Mouse (Mus musculus): ENCODE results near the gene Gnmt. TPM values are rescaled to one million over a fixed set of nuclear protein-coding genes. Genes with fewer than 3 reads are reported as not detected.

The Gnmt gene
- polyA plus RNA-seq, 1 experiment from 2014 or later = 0.18 TPM

GRCm38 (mm10) chr17:46758753-46759152, 29.8 kb upstream of the Gnmt start:
- Histone ChIP-seq H3K27ac (no peak overlapping the region), H3K9me3 (peaks cover 3% of the 10 kb centered on the region; the same call in 1 of the 2 replicates), H3K4me1 (replicated peaks) (peaks cover 5% of the 10 kb centered on the region; the same call in 1 of the 2 replicates), H3K4me3 (no peak overlapping the region), H3K36me3 (no peaks in the 10 kb centered on the region), H3K27me3 (ENCODE audit: insufficient read depth, poor library complexity, severe bottlenecking) (no peaks in the 10 kb centered on the region)
- 82% methylated on average over 12 of the region's 12 CpGs for WGBS
- no peak for DNase-seq (ENCODE audit: low spot score)

DNA sequence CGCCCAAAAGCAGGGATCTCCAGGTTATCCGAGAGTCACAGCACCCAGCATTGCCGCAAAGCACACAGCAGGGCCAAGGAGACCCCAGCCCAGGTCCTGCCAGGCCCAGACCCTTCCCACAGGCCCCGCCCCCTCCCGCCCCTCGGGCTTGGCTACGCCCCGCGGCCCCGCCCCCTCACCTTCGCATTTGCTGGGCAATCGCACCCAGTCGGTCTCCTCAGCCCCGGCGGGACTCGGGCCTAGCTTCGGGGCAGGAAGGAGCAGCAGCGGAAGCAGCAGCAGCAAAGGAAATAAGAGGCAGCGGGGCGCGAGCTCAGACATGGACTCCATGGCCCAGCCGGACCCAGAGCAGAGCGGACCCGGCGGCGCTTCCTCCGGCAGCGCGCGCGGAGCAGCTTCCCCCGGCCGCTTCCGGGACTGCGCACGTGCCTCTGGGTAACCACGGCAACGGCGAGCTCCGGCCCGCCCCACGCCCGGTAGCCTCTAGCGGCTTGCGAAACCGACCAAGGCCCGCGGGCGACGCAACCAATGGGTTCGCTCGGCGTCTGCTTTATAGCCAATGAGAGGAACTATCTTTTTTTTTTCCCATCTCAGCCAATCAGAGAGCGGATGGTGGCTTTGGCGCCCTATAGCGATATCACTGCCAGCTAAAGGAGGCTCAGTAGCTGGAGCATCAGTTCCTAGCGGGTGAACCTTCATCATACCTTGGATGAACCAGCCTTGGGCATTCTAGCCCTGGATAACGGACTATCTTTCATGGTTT, 23.0 kb upstream of the Gnmt start, which contains the start of gene Cnpy3:
Cnpy3 (minus strand) TSS at position 421 of the 763 bp plus-strand sequence.
- Histone ChIP-seq H3K4me1 (replicated peaks) (peaks cover 23% of the 10 kb centered on the region), H3K9me3 (peaks cover 3% of the 10 kb centered on the region; the same call in 1 of the 2 replicates), H3K27me3 (ENCODE audit: insufficient read depth, poor library complexity, severe bottlenecking) (no peaks in the 10 kb centered on the region), H3K4me3 (peak within 1 kb of the TSS; percentile 76), H3K36me3 (peaks cover 17% of the 10 kb centered on the region), H3K27ac (peak within 1 kb of the TSS; percentile 89)
- under 1% methylated on average over 58 of the region's 58 CpGs for WGBS
- peak; percentile 99 for DNase-seq (ENCODE audit: low spot score)

DNA sequence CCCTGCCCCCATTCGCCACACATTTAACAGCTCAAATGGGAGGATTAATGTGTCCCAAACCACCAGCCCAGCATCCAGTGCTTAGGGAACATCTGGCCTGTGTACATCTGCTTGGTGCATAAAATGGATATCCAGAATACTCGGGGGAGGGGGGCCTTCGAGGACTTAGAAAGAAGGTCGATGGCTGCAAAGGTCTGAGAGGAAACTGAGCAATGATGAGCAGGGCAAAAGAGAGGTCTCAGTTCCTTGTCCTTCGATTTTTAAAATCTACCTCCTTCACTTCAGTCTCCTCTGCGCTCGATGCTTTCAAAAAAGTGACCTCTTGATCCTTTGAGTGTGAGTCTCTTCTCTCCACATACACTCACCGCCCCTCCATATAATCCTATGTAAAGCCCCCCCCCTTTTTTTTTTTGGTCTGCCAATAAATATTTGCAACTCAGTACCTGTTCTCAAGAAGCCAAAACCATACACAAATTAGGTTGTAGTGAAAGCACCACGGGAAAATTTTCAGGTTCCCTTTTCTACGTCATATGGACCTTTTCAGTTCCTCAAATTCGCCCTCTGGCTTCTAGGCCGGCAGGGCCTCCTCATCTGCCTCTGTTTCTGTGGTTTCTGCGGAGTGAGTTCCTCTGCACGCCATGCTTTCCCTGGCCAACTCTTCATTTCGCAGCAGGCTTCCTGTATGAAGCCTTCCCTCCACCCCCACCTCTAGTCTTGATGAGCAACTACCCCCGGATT, 22.3 kb upstream of the Gnmt start:
- Histone ChIP-seq H3K4me3 (peak overlapping the region; percentile 76), H3K4me1 (replicated peaks) (peaks cover 21% of the 10 kb centered on the region), H3K27ac (peak overlapping the region; percentile 89), H3K36me3 (peaks cover 25% of the 10 kb centered on the region), H3K9me3 (peaks cover 3% of the 10 kb centered on the region; the same call in 1 of the 2 replicates), H3K27me3 (ENCODE audit: insufficient read depth, poor library complexity, severe bottlenecking) (no peaks in the 10 kb centered on the region)
- DNase-seq (ENCODE audit: low spot score) = no peak
- WGBS = 34% methylated on average over 16 of the region's 16 CpGs

- no peak for DNase-seq (ENCODE audit: low spot score)
- Histone ChIP-seq H3K36me3 (peaks cover 31% of the 10 kb centered on the region), H3K4me1 (replicated peaks) (peaks cover 18% of the 10 kb centered on the region), H3K4me3 (peak overlapping the region; percentile 76), H3K27me3 (ENCODE audit: insufficient read depth, poor library complexity, severe bottlenecking) (no peaks in the 10 kb centered on the region), H3K27ac (peak overlapping the region; percentile 89; the same call in 1 of the 2 replicates), H3K9me3 (peaks cover 3% of the 10 kb centered on the region; the same call in 1 of the 2 replicates)
- WGBS = 93% methylated on average over 4 of the region's 4 CpGs
These were observed 21.6 kb upstream of the Gnmt start for GRCm38 (mm10) chr17:46750580-46750979.

- H3K27ac ChIP-seq = no peak overlapping the region
- H3K27me3 ChIP-seq (ENCODE audit: insufficient read depth, poor library complexity, severe bottlenecking) = no peaks in the 10 kb centered on the region
- DNase-seq (ENCODE audit: low spot score) = no peak
- 90% methylated on average over 5 of the region's 5 CpGs for WGBS
- peaks cover 43% of the 10 kb centered on the region for H3K36me3 ChIP-seq
- H3K4me1 ChIP-seq (replicated peaks) = peaks cover 18% of the 10 kb centered on the region
- H3K4me3 ChIP-seq = no peak overlapping the region
- no peaks in the 10 kb centered on the region for H3K9me3 ChIP-seq
These were observed 20.3 kb upstream of the Gnmt start for GRCm38 (mm10) chr17:46749282-46749681.

DNA sequence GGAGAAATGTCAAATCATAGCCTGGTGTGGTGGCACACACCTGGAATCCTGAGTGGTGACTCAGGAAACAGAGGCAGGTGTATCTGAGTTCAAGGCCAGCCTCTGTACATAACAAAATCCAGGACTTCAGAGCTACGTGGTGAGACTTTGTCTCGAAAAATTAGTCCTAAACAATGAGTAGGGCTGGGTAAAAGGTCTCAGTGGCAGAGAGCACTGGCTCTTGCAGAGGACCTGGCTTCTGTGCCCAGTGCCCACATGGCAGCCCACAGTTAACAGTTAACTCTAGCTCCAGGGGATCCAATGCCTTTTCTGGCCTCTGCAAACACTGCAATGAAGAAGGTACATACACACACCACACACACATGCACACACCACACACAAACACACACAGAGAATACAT, 18.8 kb upstream of the Gnmt start:
- Histone ChIP-seq H3K27ac (no peak overlapping the region), H3K36me3 (peaks cover 58% of the 10 kb centered on the region), H3K9me3 (no peaks in the 10 kb centered on the region), H3K27me3 (ENCODE audit: insufficient read depth, poor library complexity, severe bottlenecking) (no peaks in the 10 kb centered on the region), H3K4me1 (replicated peaks) (peaks cover 18% of the 10 kb centered on the region), H3K4me3 (no peak overlapping the region)
- 94% methylated on average over 2 of the region's 2 CpGs for WGBS
- DNase-seq (ENCODE audit: low spot score) = no peak

DNA sequence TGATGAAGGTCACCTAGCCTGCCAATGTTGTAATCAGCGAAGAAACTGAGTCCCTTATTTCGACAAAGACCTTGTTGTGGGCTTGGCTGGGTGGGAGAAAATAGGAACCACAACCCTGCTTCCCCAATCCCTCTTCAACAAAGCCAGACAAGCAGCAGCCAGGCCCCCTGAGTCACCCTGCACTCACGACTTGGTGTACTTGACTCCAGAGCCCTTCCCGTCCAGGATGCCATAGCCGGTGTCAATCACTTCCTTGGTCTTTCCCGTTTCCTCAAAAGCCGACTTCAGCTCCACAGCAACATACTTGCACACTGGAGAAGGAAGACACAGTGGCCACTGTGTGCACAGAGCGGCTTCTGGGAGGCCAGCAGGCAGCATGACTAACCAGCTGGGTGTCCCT, 18.3 kb upstream of the Gnmt start:
- H3K4me3 ChIP-seq = no peak overlapping the region
- no peak for DNase-seq (ENCODE audit: low spot score)
- H3K4me1 ChIP-seq (replicated peaks) = peaks cover 13% of the 10 kb centered on the region
- peaks cover 64% of the 10 kb centered on the region for H3K36me3 ChIP-seq
- 83% methylated on average over 8 of the region's 8 CpGs for WGBS
- no peak overlapping the region for H3K27ac ChIP-seq
- no peaks in the 10 kb centered on the region for H3K27me3 ChIP-seq (ENCODE audit: insufficient read depth, poor library complexity, severe bottlenecking)
- H3K9me3 ChIP-seq = no peaks in the 10 kb centered on the region

DNA sequence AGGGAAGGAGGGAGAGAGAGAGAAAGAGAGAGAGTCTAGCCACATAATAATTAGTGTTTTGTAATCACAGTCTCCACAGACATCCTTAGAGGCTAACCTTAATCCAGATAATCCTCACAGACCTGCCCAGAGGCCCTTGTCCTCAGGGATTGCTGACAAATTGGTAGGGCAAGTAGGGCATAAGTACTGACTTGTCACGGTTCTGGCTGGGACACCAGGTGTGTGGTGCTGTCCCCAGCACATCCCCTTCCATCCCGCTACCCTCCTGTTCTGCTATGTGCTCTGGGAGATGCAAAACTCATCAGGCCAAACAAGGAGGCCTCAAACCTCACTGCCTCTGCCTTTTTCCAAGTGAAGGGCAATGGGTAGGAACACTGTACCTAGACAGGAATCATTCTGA, 16.5 kb upstream of the Gnmt start:
- H3K36me3 ChIP-seq = peaks cover 77% of the 10 kb centered on the region
- WGBS = 85% methylated on average over 2 of the region's 2 CpGs

DNA sequence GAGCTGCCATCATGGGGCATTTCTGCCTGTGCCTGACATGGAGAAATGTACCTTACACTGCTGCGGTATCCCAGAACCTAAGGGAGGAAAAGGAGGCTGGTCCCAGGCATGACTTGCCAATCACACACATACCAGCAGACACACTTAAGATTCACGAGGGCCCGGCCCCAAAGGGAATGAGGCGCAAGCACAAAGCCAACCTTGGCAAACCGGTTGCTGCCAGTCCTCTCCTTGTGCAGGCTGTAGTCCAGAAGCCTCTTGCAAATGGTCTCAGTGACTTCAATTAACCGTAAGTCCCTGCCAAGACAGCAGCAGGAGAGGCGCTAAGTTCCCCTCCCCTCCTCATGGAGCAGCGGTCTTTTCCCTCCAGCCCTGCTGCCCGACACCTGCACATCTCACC, 14.0 kb upstream of the Gnmt start:
- H3K4me3 ChIP-seq = no peak overlapping the region
- H3K27me3 ChIP-seq (ENCODE audit: insufficient read depth, poor library complexity, severe bottlenecking) = no peaks in the 10 kb centered on the region
- no peaks in the 10 kb centered on the region for H3K4me1 ChIP-seq (replicated peaks)
- H3K9me3 ChIP-seq = no peaks in the 10 kb centered on the region
- no peak overlapping the region for H3K27ac ChIP-seq
- DNase-seq (ENCODE audit: low spot score) = no peak
- H3K36me3 ChIP-seq = peaks cover 82% of the 10 kb centered on the region
- WGBS = 92% methylated on average over 9 of the region's 9 CpGs

More for the DNA sequence above, 16.5 kb upstream of the Gnmt start:
- no peaks in the 10 kb centered on the region for H3K27me3 ChIP-seq (ENCODE audit: insufficient read depth, poor library complexity, severe bottlenecking)
- no peak for DNase-seq (ENCODE audit: low spot score)
- peaks cover 1% of the 10 kb centered on the region for H3K4me1 ChIP-seq (replicated peaks)
- no peak overlapping the region for H3K4me3 ChIP-seq
- no peaks in the 10 kb centered on the region for H3K9me3 ChIP-seq
- H3K27ac ChIP-seq = no peak overlapping the region

DNA sequence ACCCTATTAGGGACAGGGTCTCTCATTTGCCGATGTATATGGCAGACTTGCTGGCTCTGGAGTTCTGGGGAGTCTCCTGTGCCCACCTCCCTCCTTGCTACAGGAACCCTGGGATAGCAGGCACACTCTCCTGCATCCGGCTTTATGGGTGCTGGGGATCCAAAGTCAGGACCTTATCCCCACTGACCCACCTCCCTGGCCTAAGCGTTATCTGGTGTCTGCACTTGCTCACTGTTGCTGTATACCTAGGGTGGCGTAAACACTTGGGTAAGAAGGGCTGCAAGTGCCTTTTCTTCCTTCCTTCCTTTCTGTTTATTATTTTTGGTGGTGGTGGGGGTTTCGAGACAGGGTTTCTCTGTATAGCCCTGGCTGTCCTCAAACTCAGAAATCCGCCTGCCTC, 12.3 kb upstream of the Gnmt start:
- H3K4me3 ChIP-seq = no peak overlapping the region
- no peaks in the 10 kb centered on the region for H3K4me1 ChIP-seq (replicated peaks)
- 88% methylated on average over 6 of the region's 6 CpGs for WGBS
- peaks cover 80% of the 10 kb centered on the region for H3K36me3 ChIP-seq
- H3K9me3 ChIP-seq = no peaks in the 10 kb centered on the region
- no peak overlapping the region for H3K27ac ChIP-seq
- DNase-seq (ENCODE audit: low spot score) = no peak
- no peaks in the 10 kb centered on the region for H3K27me3 ChIP-seq (ENCODE audit: insufficient read depth, poor library complexity, severe bottlenecking)

GRCm38 (mm10) chr17:46736160-46736559, 7.2 kb upstream of the Gnmt start:
- peak; percentile 29 for DNase-seq (ENCODE audit: low spot score)
- Histone ChIP-seq H3K4me1 (replicated peaks) (no peaks in the 10 kb centered on the region), H3K4me3 (no peak overlapping the region), H3K36me3 (peaks cover 53% of the 10 kb centered on the region), H3K9me3 (no peaks in the 10 kb centered on the region), H3K27ac (no peak overlapping the region), H3K27me3 (ENCODE audit: insufficient read depth, poor library complexity, severe bottlenecking) (no peaks in the 10 kb centered on the region)
- WGBS = 69% methylated on average over 10 of the region's 10 CpGs

- no peak overlapping the region for H3K4me3 ChIP-seq
- no peaks in the 10 kb centered on the region for H3K27me3 ChIP-seq (ENCODE audit: insufficient read depth, poor library complexity, severe bottlenecking)
- WGBS = 83% methylated on average over 7 of the region's 7 CpGs
- peaks cover 51% of the 10 kb centered on the region for H3K36me3 ChIP-seq
- no peaks in the 10 kb centered on the region for H3K9me3 ChIP-seq
- no peak for DNase-seq (ENCODE audit: low spot score)
- H3K27ac ChIP-seq = no peak overlapping the region
- no peaks in the 10 kb centered on the region for H3K4me1 ChIP-seq (replicated peaks)
These were observed 6.3 kb upstream of the Gnmt start for GRCm38 (mm10) chr17:46735287-46735686.

- DNase-seq (ENCODE audit: low spot score) = no peak
- Histone ChIP-seq H3K4me3 (no peak overlapping the region), H3K27ac (no peak overlapping the region), H3K36me3 (peaks cover 47% of the 10 kb centered on the region), H3K4me1 (replicated peaks) (peaks cover 2% of the 10 kb centered on the region), H3K9me3 (no peaks in the 10 kb centered on the region), H3K27me3 (ENCODE audit: insufficient read depth, poor library complexity, severe bottlenecking) (peaks cover 9% of the 10 kb centered on the region)
- WGBS = 96% methylated on average over 3 of the region's 3 CpGs
These were observed 5.1 kb upstream of the Gnmt start for GRCm38 (mm10) chr17:46734055-46734454.
